17 mouse cellular contexts compared by ENCODE assay signal in the genomic region with DNA sequence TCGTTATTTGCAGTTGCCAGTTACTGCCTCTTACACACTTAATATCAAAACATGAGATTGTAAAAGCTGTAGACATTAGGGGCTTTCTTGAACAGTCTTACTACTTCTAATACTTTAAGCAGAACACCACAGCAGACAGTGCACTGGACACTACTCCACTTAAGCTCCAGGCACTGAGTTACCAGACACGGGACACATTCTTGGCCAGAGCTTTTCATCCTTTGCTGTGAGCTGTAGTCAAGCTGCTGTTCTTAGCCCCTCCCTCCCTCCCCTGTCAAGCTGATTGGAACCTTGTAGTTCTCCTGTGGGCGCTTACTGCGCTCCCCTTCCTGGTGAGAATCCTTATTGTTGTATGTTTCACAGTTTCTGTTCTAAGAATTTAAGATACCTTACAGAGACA. TPM values are rescaled to one million over a fixed set of nuclear protein-coding genes. Genes with fewer than 3 reads are reported as not detected.
DNase-seq lines count a peak whose midpoint lies in the region; ATAC-seq lines count a peak whose summit lies in the region.
"Had no signal": no experiment of that assay in that cellular context is flagged by ENCODE, and none has a peak within 500 bp of the region (broad histone marks: within the 10 kb centered on the region; RNA-seq: fewer than 3 reads in every experiment).

No protein-coding gene starts in this region.

- no peak overlapping the region for H3K4me2 ChIP-seq in forebrain, embryonic 14.5 days (ENCODE audit: low read length)
- no peak overlapping the region for H3K4me2 ChIP-seq in forebrain, embryonic 11.5 days (ENCODE audit: low read depth, low read length, severe bottlenecking)
- no peak overlapping the region for H3K4me2 ChIP-seq in kidney, embryonic 15.5 days
- no peak overlapping the region for H3K4me2 ChIP-seq in neural tube, embryonic 13.5 days
- H3K4me2 ChIP-seq: heart, embryonic 15.5 days; midbrain, embryonic 12.5 days had no signal

- peak; percentile 32 for ATAC-seq in forebrain, embryonic 14.5 days
- no peak for ATAC-seq in forebrain, embryonic 11.5 days (replicated peaks; ENCODE audit: low FRiP score)
- no peak for ATAC-seq in kidney, embryonic 15.5 days (replicated peaks; ENCODE audit: low FRiP score)
- no peak for ATAC-seq in neural tube, embryonic 13.5 days (ENCODE audit: low read depth)

- H3K4me1 ChIP-seq in forebrain, embryonic 14.5 days (ENCODE audit: control insufficient read depth, insufficient read depth, low read length) = no peaks in the 10 kb centered on the region
- H3K4me1 ChIP-seq in forebrain, embryonic 11.5 days (replicated peaks; ENCODE audit: control insufficient read depth, insufficient read depth, low read length) = no peaks in the 10 kb centered on the region
- peaks cover 5% of the 10 kb centered on the region for H3K4me1 ChIP-seq in kidney, embryonic 15.5 days
- no peaks in the 10 kb centered on the region for H3K4me1 ChIP-seq in neural tube, embryonic 13.5 days (replicated peaks)
- H3K4me1 ChIP-seq: heart, embryonic 15.5 days; midbrain, embryonic 12.5 days had no signal

- no peak overlapping the region for H3K27ac ChIP-seq in forebrain, embryonic 14.5 days (ENCODE audit: low read depth, low read length)
- H3K27ac ChIP-seq in forebrain, embryonic 11.5 days (ENCODE audit: low read depth, low read length) = no peak overlapping the region
- H3K27ac ChIP-seq in kidney, embryonic 15.5 days = 0 out of 2 replicates have a peak overlapping the region, but pooled peaks have one; percentile 34
- H3K27ac ChIP-seq in neural tube, embryonic 13.5 days (replicated peaks) = peak overlapping the region; percentile 29; the same call in 1 of the 2 replicates
- H3K27ac ChIP-seq: heart, embryonic 15.5 days; midbrain, embryonic 12.5 days had no signal

- 50% methylated on average over 4 of the region's 4 CpGs for WGBS in forebrain, embryonic 14.5 days
- 85% methylated on average over 4 of the region's 4 CpGs for WGBS in forebrain, embryonic 11.5 days
- 66% methylated on average over 4 of the region's 4 CpGs for WGBS in kidney, embryonic 15.5 days
- WGBS in neural tube, embryonic 13.5 days = 74% methylated on average over 4 of the region's 4 CpGs

- DNase-seq in forebrain, embryonic 14.5 days (ENCODE audit: low spot score) = peak; percentile 39
- DNase-seq in forebrain, embryonic 11.5 days (ENCODE audit: low spot score) = no peak
- no peak for DNase-seq in kidney, adult 9 months
- no peak for DNase-seq in neural tube, embryonic 10.5 days (ENCODE audit: extremely low spot score, low spot score)
- DNase-seq in thymus, postnatal 36 days = no peak
- no peak for DNase-seq in adrenal gland, adult 2 months
- DNase-seq: cerebellum, postnatal 10 days; layer of hippocampus, adult 9-11 months; lung, adult 18-20 months; lung, postnatal 4 days; spleen, adult 18-20 months; thymus, postnatal 4 days had no signal

- no peaks in the 10 kb centered on the region for H3K9me3 ChIP-seq in forebrain, embryonic 14.5 days (replicated peaks; ENCODE audit: control insufficient read depth, low read length)
- H3K9me3 ChIP-seq in forebrain, embryonic 11.5 days (ENCODE audit: control insufficient read depth, low read length) = no peaks in the 10 kb centered on the region
- no peaks in the 10 kb centered on the region for H3K9me3 ChIP-seq in kidney, embryonic 15.5 days (replicated peaks)
- no peaks in the 10 kb centered on the region for H3K9me3 ChIP-seq in neural tube, embryonic 13.5 days
- H3K9me3 ChIP-seq: heart, embryonic 15.5 days; midbrain, embryonic 12.5 days had no signal

- H3K36me3 ChIP-seq in forebrain, embryonic 14.5 days (ENCODE audit: control insufficient read depth, insufficient read depth, low read length) = peaks cover 29% of the 10 kb centered on the region
- no peaks in the 10 kb centered on the region; the same call in 1 of the 2 replicates for H3K36me3 ChIP-seq in forebrain, embryonic 11.5 days (ENCODE audit: control insufficient read depth, insufficient read depth, low read length)
- H3K36me3 ChIP-seq in kidney, embryonic 15.5 days = peaks cover 55% of the 10 kb centered on the region
- peaks cover 45% of the 10 kb centered on the region for H3K36me3 ChIP-seq in neural tube, embryonic 13.5 days

- H3K27me3 ChIP-seq in forebrain, embryonic 14.5 days (replicated peaks; ENCODE audit: control insufficient read depth, insufficient read depth, low read length) = no peaks in the 10 kb centered on the region
- H3K27me3 ChIP-seq in forebrain, embryonic 11.5 days (ENCODE audit: control insufficient read depth, insufficient read depth, low read length) = no peaks in the 10 kb centered on the region
- H3K27me3 ChIP-seq in kidney, embryonic 15.5 days = no peaks in the 10 kb centered on the region
- H3K27me3 ChIP-seq in neural tube, embryonic 13.5 days = no peaks in the 10 kb centered on the region
- H3K27me3 ChIP-seq: heart, embryonic 15.5 days; midbrain, embryonic 12.5 days had no signal

- no peak overlapping the region for H3K4me3 ChIP-seq in forebrain, embryonic 14.5 days (ENCODE audit: low read depth, low read length)
- no peak overlapping the region for H3K4me3 ChIP-seq in forebrain, embryonic 11.5 days (ENCODE audit: low read depth, low read length)
- H3K4me3 ChIP-seq in kidney, embryonic 15.5 days (replicated peaks) = no peak overlapping the region
- H3K4me3 ChIP-seq in neural tube, embryonic 13.5 days = no peak overlapping the region
- H3K4me3 ChIP-seq: erythroblast, embryonic 14.5 days; heart, embryonic 15.5 days; midbrain, embryonic 12.5 days had no signal

- no peak overlapping the region for H3K9ac ChIP-seq in forebrain, embryonic 14.5 days (ENCODE audit: low read length)
- H3K9ac ChIP-seq in forebrain, embryonic 11.5 days (ENCODE audit: low read length) = no peak overlapping the region
- H3K9ac ChIP-seq in kidney, embryonic 15.5 days = no peak overlapping the region
- no peak overlapping the region for H3K9ac ChIP-seq in neural tube, embryonic 13.5 days
- H3K9ac ChIP-seq: heart, embryonic 15.5 days; midbrain, embryonic 12.5 days had no signal

RNA-seq across cellular contexts. Expression of gene Lonp2, which starts 45.4 kb away (rescaled TPM):
- polyA plus RNA-seq in forebrain, embryonic 14.5 days (2014; fragmentation: Nextera tagmentation; extraction: Ambion mirVana) = 83.3 and 85.3 TPM in 2 replicates
- polyA plus RNA-seq in forebrain, embryonic 11.5 days (2014; fragmentation: Nextera tagmentation; extraction: Ambion mirVana) = 55.5 and 57.1 TPM in 2 replicates
- polyA plus RNA-seq in kidney, embryonic 15.5 days (2015; fragmentation: Nextera tagmentation; extraction: Ambion mirVana) = 63.2 and 63.9 TPM in 2 replicates
- 100 and 103 TPM in 2 replicates for polyA plus RNA-seq in neural tube, embryonic 13.5 days (2015; fragmentation: Nextera tagmentation; extraction: Ambion mirVana)
- total RNA-seq in adrenal gland, adult 2 months (2021) = 100 to 1,000 TPM; 116 to 150 TPM
- polyA plus RNA-seq in adrenal gland, adult 2 months (2012; rRNA removed) = 245 and 253 TPM in 2 replicates

Comparison
In these comparisons a context has a peak if more than half of its experiments do, and no peak if none do; other contexts are left out.
1. H3K27ac ChIP-seq: peak in kidney, embryonic 15.5 days (single experiment) and neural tube, embryonic 13.5 days (single experiment); none in forebrain, embryonic 14.5 days (single experiment) and forebrain, embryonic 11.5 days (single experiment).